Mouse (Mus musculus): ENCODE measurements around the gene Ncan.
"Not testable (repeated sequence)": the region's sequence is repeated elsewhere in the genome, so short reads cannot be mapped to it uniquely, and the experiment has no call there.

Gene Ncan

DNA sequence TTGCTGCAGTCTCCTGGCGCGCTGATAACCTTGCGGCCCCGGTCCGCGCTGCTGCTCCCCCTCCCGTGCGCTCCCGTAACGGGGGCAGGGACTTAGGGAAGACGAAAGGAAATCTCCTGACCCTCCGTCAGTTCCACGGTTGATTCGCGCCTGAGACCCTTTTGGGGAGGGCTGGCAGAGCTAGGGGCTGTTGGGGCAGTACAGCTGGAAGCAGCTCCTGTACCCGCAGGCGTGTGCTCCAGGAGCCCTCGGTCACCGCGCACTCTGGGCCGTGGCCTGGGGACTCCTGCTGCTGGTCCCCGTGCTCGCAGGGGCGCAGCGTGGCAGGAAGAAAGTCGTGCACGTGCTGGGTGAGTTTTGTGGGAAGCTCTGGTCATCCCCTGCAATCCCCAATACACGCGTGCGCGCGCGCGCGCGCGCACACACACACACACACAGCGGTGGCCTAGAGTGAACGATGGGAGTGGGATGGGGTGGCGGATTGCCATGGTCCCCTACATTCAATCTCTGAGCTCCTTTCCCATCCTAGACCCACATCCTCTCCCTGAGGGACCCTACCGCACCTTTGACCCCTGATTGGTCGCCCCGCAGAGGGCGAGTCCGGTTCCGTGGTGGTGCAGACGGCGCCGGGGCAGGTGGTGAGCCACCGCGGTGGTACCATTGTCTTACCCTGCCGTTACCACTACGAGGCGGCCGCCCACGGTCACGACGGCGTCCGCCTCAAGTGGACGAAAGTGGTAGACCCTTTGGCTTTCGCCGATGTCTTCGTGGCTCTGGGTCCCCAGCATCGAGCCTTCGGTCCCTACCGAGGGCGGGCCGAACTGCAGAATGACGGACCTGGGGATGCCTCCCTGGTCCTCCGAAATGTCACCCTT, 36.2 kb downstream of the Ncan start:
- no peak for DNase-seq (ENCODE audit: low spot score)

DNA sequence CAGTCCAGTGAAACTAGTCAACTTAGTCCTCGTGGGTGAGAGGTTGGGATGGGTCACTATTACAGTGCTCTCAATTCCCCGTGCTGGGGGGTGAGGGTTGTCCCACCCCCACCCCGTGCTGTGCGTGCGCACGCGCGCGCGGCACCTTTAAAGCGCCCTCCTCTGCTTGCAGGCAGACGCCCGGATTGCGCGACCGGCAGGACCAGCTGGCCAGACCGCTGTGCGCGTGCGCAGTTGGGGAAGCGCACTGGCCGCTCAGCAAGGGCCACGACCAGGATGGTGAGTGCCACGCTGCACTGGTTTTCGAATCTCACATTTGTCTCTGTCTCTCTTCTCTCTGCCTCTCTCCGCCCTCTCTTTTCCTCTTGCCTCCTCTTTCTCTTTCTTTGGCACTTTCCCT, 37.4 kb downstream of the Ncan start, which contains the start of gene Hapln4:
TSS of gene Hapln4 (plus strand) at position 173 of the 400 bp plus-strand sequence.
- DNase-seq (ENCODE audit: low spot score): peak; percentile 55

DNA sequence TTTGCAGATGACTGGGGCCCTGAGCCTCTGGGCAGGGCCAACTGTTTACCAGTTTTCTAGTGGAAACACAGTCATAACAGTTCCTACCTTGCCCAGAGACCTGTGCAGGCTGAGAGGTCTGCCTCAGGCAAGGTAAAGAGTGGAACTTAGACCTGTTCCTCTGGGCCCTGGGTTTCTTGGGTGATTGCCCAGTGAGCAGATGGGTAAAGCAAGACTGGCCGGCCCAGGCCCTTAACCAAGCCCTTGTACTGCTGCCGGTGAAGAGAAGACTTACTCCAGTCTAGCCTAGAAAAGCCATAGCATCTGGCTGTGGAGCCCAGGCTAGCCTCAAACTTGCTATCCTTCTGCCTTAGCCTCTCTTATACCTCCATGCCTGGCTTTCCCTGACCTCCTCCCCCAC, 38.7 kb downstream of the Ncan start:
- DNase-seq (ENCODE audit: low spot score): no peak

DNA sequence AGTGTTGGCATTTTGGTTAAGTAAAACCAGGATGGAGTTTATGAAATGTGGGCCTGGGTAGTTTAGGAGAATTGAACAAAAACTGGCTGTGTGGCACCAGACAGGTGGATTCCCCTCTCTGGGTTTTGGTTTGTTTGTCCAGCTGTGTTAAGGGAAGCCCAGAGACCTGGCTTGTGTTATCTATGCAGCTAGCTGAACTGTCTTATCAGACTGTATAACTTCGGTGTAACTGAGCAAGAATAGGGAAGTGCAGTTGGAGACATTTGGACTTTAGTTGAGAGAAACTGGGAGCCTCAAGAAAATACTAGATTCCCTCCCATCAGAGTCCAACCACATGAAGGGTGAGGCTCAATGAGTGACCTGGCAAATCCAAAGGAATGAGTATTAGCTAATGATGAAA, 47.0 kb downstream of the Ncan start:
- DNase-seq (ENCODE audit: low spot score): no peak

DNA sequence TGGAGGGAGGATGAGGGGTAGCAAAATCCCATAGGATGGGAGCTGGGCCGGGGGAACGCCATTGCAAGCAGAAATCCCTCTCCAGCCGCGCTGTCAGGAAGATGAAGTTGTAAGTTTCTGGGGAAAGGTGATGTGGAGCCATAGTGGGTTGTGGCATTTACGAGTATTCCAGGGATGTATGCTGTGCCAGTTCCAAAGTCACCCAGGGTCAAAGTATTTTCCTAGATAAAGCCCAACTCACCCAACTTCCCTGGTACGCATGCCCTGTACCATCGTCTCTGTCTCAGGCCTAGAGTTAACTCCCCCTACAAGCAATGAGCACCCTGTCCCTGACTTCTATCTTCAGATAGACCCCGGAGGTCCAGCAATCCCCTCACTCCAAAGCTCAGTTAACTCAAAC, 47.6 kb downstream of the Ncan start:
- no peak for DNase-seq (ENCODE audit: low spot score)

DNA sequence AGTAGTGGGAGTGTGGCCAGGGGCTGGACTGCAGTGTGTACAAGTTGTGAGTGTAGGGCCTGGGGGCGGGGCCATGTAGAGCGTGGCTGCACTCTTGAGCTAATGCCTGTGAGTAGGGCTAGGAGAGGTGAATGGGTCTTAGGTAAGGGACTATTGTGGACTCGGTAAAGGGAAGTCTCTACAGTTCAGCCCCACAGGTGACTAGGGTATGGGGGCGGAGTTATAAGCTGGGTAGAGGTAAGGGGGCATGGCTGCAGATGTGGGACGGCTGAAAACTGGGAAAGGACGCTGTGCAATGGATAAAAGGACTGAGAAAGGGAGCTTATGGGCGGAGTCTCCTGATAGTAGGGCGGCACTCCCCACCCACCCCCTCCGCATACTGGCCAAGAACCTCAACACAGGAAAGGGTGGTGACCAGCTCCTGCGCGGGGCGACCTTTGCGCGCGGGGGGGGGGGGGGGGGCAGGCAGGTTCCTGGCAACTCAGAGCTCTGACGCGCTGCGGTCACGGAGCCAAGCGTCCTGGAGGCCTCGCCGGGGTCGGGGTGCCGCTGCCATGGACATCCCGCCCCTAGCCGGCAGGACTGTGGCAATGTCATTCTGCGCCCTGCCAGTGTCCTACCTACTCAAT, 48.1 kb downstream of the Ncan start, which contains the start of gene Tm6sf2:
TSS of gene Tm6sf2 (plus strand) at position 484 of the 629 bp plus-strand sequence.
- DNase-seq (ENCODE audit: low spot score): peak; percentile 36

DNA sequence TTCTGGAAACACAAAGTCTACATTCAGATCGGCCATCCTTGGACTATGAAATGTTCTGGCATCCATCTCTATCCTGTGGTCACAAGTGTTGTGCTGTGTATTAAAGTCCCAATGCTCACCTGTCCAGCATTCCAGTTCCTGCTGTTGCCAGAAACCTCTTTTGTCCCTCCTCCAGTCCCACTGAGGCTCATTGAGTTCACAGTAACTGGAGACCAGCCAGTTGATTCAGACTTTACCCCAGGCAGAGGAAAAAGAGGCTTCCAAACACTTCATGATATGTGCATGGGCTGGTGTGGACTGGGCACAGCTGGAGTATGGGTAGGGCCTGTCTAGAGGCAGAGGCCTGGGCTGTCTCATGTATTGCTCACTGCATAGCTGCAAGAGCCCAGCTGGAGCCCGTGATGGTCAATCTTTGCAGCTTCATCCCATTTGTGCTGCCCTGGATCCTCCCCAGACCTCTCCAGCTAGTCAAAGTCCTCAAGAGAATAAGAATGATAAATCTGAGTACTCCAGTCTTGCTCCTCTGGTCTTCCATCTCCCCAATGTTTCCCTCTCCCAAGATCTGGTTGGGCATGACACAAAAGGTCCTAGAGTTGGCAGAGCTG, 48.7 kb downstream of the Ncan start:
- no peak for DNase-seq (ENCODE audit: low spot score)

DNA sequence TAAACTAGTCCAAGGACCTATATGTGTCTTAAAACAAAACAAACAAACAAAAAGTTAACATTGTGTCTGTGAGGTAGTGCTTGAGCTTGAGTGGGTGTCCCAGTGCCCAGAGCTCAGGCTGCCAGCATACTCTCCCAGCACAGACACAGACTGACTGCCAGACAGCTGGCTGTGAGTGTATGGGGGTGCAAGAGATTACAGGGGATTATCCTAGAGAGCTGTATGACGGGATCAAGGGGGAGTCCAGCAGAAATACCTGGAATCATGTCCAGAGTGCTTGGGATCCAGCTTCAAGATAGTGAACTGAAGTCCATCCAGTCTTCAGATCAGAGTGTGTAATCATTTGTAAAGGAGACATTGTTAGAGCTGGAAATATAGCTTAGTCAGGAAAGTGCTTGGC, 63.0 kb downstream of the Ncan start:
- DNase-seq (ENCODE audit: low spot score): no peak

DNA sequence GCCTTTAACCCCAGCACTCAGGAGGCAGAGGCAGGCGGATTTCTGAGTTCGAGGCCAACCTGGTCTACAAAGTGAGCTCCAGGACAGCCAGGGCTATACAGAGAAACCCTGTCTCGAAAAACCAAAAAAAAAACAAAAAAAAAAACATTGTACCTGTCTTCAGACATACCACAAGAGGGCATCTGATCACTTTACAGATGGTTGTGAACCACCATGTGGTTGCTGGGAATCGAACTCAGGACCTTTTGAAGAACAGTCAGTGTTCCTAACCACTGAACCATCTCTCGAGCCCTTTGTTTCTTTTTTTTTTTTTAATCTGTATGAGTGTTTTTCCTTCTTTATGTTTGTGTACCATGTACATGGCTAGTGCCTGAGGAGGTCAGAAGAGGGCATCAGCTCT, 70.2 kb downstream of the Ncan start:
- not testable (repeated sequence) for DNase-seq (ENCODE audit: low spot score)

DNA sequence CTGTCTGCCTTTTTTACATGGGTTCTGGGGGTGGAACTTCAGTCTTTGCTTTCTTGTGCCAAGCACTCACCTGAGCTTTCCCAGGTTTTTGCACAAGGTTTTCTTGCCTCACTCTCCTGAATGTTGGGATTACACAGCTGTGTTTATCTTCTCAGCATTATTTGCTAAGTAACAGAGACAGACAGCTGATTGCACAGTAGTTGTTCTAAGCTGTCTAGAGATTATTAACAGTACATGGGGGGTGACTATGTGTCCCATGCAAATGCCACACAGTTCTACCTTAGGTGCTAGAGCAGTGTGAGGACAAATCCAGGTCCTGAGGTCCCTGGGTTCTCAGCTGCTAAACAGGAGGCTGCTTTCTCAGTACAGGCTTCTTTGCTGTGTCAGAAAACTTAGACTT, 71.0 kb downstream of the Ncan start:
- DNase-seq (ENCODE audit: low spot score): no peak

DNA sequence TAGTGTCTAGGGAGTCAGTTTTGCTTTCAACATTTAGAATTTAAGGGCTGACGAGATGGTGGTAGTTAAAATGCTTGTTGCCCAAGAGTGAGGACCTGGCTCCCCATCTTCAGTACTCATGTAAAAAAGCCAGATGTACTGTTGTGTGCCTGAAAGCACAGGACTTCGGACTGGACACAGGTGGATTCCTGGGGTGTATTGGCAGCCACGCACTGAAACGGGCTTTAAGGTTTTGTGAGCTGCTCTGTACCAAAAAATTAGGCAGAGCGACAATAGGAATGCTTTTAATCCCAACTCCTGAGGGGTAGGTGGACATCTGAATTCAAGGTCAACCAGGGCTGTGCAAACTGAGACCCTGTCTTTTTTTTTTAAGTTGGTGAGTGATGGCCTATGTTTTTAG, 76.7 kb downstream of the Ncan start:
- no peak for DNase-seq (ENCODE audit: low spot score)

All from testis, postnatal 14 days (tissue).